Mouse (Mus musculus) sigmoid colon, adult 10 weeks (tissue): Measurements from ENCODE around the gene Nthl1. TPM values are rescaled to one million over a fixed set of nuclear protein-coding genes. Genes with fewer than 3 reads are reported as not detected.

Source experiments
- polyA plus RNA-seq: library from polyadenylated mRNA; stranded (reverse); fragments of 350-450 nt; fragmentation: Illumina TruSeq; extraction: RNeasy Lipid Tissue Mini Kit (QIAGEN cat#74804); gene quantifications from one replicate; pipeline ENCODE4 v1.2.3, GENCODE M21; 2014; ENCODE audit warnings: low read depth, low replicate concordance

Nthl1 gene
- 0.35 TPM for polyA plus RNA-seq

GRCm38 (mm10) chr17:24632167-24632812, at the start of gene Nthl1, which contains the start of gene Tsc2:
Nthl1 (plus strand) TSS chr17:24632680.
Tsc2 (minus strand) TSS chr17:24632630.

GRCm38 (mm10) chr17:24650070-24650616, 17.7 kb downstream of the Nthl1 start, which contains the start of gene Slc9a3r2:
Slc9a3r2 (minus strand) TSS chr17:24650327.

GRCm38 (mm10) chr17:24658017-24658758, 25.7 kb downstream of the Nthl1 start, which contains the start of gene Npw:
Npw (minus strand) TSS chr17:24658457.

GRCm38 (mm10) chr17:24669545-24670245, 37.2 kb downstream of the Nthl1 start, which contains the start of gene Zfp598:
Zfp598 (plus strand) TSS chr17:24669687.

Other genes starting within 250 kb of the Nthl1 start
- gene Rnps1, start 218.1 kb upstream of the Nthl1 start, polyA plus RNA-seq = 57.2 TPM
- gene Eci1, start 206.0 kb upstream of the Nthl1 start, polyA plus RNA-seq = 15.6 TPM
- gene Dnase1l2, start 189.6 kb upstream of the Nthl1 start, polyA plus RNA-seq = 0.50 TPM
- 1.5 TPM for gene E4f1, start 162.4 kb upstream of the Nthl1 start, polyA plus RNA-seq
- gene Pgp, start 162.3 kb upstream of the Nthl1 start, polyA plus RNA-seq = 35.8 TPM
- not detected for gene Bricd5, start 158.8 kb upstream of the Nthl1 start, polyA plus RNA-seq
- 3.3 TPM for gene Mlst8, start 153.6 kb upstream of the Nthl1 start, polyA plus RNA-seq
- gene Caskin1, start 144.1 kb upstream of the Nthl1 start, polyA plus RNA-seq = 0.09 TPM
- gene Traf7, start 104.7 kb upstream of the Nthl1 start, polyA plus RNA-seq = 12.6 TPM
- 0.35 TPM for gene Rab26, start 98.5 kb upstream of the Nthl1 start, polyA plus RNA-seq
- gene Pkd1, start 82.8 kb upstream of the Nthl1 start, polyA plus RNA-seq = 12.2 TPM
- 12.6 TPM for gene Tsc2, start 50 bp upstream of the Nthl1 start, polyA plus RNA-seq
- gene Slc9a3r2, start 17.6 kb downstream of the Nthl1 start, polyA plus RNA-seq = 6.4 TPM
- gene Npw, start 25.8 kb downstream of the Nthl1 start, polyA plus RNA-seq = not detected
- 3.1 TPM for gene Zfp598, start 37.0 kb downstream of the Nthl1 start, polyA plus RNA-seq
- gene Syngr3, start 57.3 kb downstream of the Nthl1 start, polyA plus RNA-seq = 1.1 TPM
- 13.7 TPM for gene Gfer, start 63.5 kb downstream of the Nthl1 start, polyA plus RNA-seq
- gene Noxo1, start 63.6 kb downstream of the Nthl1 start, polyA plus RNA-seq = 14.0 TPM
- gene Tbl3, start 75.0 kb downstream of the Nthl1 start, polyA plus RNA-seq = not detected
- not detected for gene Rnf151, start 85.4 kb downstream of the Nthl1 start, polyA plus RNA-seq
- gene Rps2, start 85.4 kb downstream of the Nthl1 start, polyA plus RNA-seq = 513 TPM
- gene Ndufb10, start 91.8 kb downstream of the Nthl1 start, polyA plus RNA-seq = 96.4 TPM
- not detected for gene Rpl3l, start 95.1 kb downstream of the Nthl1 start, polyA plus RNA-seq
- 5.8 TPM for gene Msrb1, start 104.0 kb downstream of the Nthl1 start, polyA plus RNA-seq
- not detected for gene Hs3st6, start 120.3 kb downstream of the Nthl1 start, polyA plus RNA-seq
- 0.95 TPM for gene Meiob, start 171.6 kb downstream of the Nthl1 start, polyA plus RNA-seq
- 10.6 TPM for gene Hagh, start 207.5 kb downstream of the Nthl1 start, polyA plus RNA-seq
- 194 TPM for gene Fahd1, start 217.7 kb downstream of the Nthl1 start, polyA plus RNA-seq
- not detected for gene Igfals, start 233.3 kb downstream of the Nthl1 start, polyA plus RNA-seq